Mouse (Mus musculus): ENCODE results near the gene Tcf3.

- TF ChIP-seq ZNF384 (IDR thresholded peaks at IDR 0.05; ENCODE audit: low read depth, low read length) (no peak), MAFK (IDR thresholded peaks at IDR 0.05; ENCODE audit: insufficient read depth, low read depth, low read length) (no peak), CHD2 (IDR thresholded peaks at IDR 0.05; ENCODE audit: low read depth, low read length) (no peak), ZC3H11A (IDR thresholded peaks at IDR 0.05; ENCODE audit: borderline replicate concordance, low read depth, low read length) (no peak)
Measured at GRCm38 (mm10) chr10:80403044-80403692, 30.3 kb downstream of the Tcf3 start.
